Mouse (Mus musculus) embryonic facial prominence, embryonic 15.5 days (tissue): ENCODE measurements around the gene Ncam2. TPM values are rescaled to one million over a fixed set of nuclear protein-coding genes. Genes with fewer than 3 reads are reported as not detected.

Source experiments
- ATAC-seq: fragments of 200-750 bp; cut with Nextera tagmentation; 2 replicates; pipeline ENCODE4 v1.8.0; 2017; ENCODE audit warnings: low read depth, moderate TSS enrichment; ENCODE audit not compliant: insufficient number of reproducible peaks, low FRiP score, low TSS enrichment
- H3K27ac ChIP-seq: fragments of 300-500 bp; sonication (generic); replicated peaks from 2 replicates; pipeline ENCODE4 v1.5.1; 2015; ENCODE audit warnings: mild to moderate bottlenecking, inconsistent platforms
- H3K27me3 ChIP-seq: fragments of 300-500 bp; sonication (generic); 2 replicates; pipeline ENCODE4 v1.6.1; 2015; ENCODE audit warnings: inconsistent platforms
- H3K36me3 ChIP-seq: fragments of 300-500 bp; sonication (generic); 2 replicates; pipeline ENCODE4 v1.6.1; 2015; ENCODE audit warnings: mild to moderate bottlenecking, inconsistent platforms
- H3K4me1 ChIP-seq: fragments of 300-500 bp; sonication (generic); 2 replicates; pipeline ENCODE4 v1.6.1; 2015; ENCODE audit warnings: inconsistent platforms
- H3K4me2 ChIP-seq: fragments of 300-500 bp; sonication (generic); replicated peaks from 2 replicates; pipeline ENCODE4 v1.6.1; 2015; ENCODE audit warnings: mild to moderate bottlenecking, inconsistent platforms
- H3K4me3 ChIP-seq: fragments of 300-500 bp; sonication (generic); replicated peaks from 2 replicates; pipeline ENCODE4 v1.5.1; 2015; ENCODE audit warnings: mild to moderate bottlenecking, inconsistent platforms
- H3K9ac ChIP-seq: fragments of 300-500 bp; sonication (generic); 2 replicates; pipeline ENCODE4 v1.6.1; 2015; ENCODE audit warnings: inconsistent platforms
- H3K9me3 ChIP-seq: fragments of 300-500 bp; sonication (generic); replicated peaks from 2 replicates; pipeline ENCODE4 v1.6.1; 2016; ENCODE audit warnings: inconsistent platforms
- WGBS: fragments of 180-500 bp; shearing (Covaris S2); methylation state at CpG from one replicate; pipeline ENCODE4 v1.1.7; 2015; 5-methylcytosine and 5-hydroxymethylcytosine counted together
- polyA plus RNA-seq: library from polyadenylated mRNA; unstranded; fragments of >200 nt; fragmentation: Nextera tagmentation; extraction: Ambion mirVana; gene quantifications from 2 replicates; pipeline ENCODE4 v1.2.1, GENCODE M21; 2015

Gene Ncam2
- polyA plus RNA-seq, 1 experiment from 2014 or later: 3.4 TPM

DNA sequence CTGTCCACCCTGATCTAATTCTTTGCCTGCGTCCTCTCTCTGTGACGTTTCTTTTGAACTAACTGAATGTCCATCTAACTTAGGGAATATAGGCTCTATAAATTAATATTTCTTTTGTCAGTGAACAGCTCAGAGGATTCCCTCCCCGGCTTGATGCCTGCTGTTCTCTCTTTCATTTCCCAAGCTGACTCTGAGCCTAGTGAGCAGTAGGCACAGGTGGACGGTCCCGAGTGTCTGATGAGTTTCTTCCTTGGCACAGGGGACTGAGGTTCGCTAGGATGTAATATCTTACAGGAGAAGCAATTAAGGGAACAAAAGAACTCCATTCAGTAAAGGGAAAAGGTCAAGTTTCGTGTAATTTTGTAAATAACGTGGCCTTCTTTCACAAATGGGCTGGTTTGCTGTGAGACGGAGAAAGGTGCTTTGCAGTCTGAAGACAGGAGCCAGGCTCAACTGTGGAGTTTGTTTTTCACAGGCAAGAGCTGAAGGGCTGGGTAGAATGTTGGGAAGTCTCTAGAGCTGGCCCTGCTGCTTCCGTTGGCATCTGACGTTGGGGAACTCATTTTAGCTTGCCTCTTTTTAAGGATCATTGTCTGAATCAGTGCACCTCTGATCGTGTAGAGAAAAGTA is 4.0 kb downstream of the Ncam2 start:
- ATAC-seq: no peak
- no peak overlapping the region for H3K4me3 ChIP-seq
- H3K27ac ChIP-seq: no peak overlapping the region
- WGBS: 50% methylated on average over 12 of the region's 12 CpGs
- H3K36me3 ChIP-seq: no peaks in the 10 kb centered on the region
- H3K9ac ChIP-seq: no peak overlapping the region
- no peaks in the 10 kb centered on the region for H3K9me3 ChIP-seq
- H3K27me3 ChIP-seq: no peaks in the 10 kb centered on the region
- H3K4me1 ChIP-seq: peaks cover 4% of the 10 kb centered on the region; the same call in 1 of the 2 replicates
- no peak overlapping the region for H3K4me2 ChIP-seq

DNA sequence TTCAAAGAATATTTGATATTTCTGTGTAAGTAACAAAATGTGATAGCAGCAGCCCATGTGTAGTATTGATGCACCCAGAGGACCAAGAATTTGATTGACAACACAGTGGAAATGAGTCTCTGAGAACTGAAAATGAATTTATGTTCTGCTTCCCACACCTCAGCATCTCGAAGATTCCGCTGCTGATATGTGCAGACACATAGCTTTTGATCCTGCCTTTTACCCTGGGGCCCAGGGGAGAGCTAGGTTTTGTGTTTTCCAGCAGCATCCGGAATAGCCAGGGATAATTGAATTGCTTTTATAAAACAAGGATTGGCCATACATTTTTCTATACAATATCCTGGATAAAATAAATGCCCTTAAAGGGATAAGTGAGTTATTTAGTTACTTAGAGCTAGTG is 20.7 kb downstream of the Ncam2 start:
- no peak for ATAC-seq
- H3K27ac ChIP-seq: no peak overlapping the region
- H3K9ac ChIP-seq: no peak overlapping the region
- H3K9me3 ChIP-seq: no peaks in the 10 kb centered on the region
- WGBS: 57% methylated on average over 3 of the region's 3 CpGs
- no peaks in the 10 kb centered on the region for H3K36me3 ChIP-seq
- no peaks in the 10 kb centered on the region for H3K4me1 ChIP-seq
- no peak overlapping the region for H3K4me2 ChIP-seq
- H3K4me3 ChIP-seq: no peak overlapping the region
- no peaks in the 10 kb centered on the region for H3K27me3 ChIP-seq

DNA sequence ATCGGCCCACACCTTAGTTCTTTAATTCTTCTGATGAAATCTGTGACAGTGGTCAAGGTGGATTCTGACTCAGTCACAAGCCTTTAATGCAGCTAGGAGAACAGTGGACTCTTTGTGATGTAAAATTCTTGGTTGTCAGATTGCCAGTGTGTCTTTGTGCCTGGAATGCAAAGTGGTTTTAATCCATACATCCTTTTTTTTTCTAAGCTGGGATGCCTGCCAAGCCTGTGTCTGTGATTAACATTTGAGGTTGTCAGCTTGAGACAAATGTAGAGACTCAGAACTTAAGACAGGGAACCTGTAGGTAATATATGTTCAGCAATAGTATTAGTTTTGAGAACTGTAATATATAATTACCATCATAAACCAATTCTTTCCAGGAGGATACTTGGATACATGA is 23.3 kb downstream of the Ncam2 start:
- Histone ChIP-seq H3K4me3 (no peak overlapping the region), H3K4me1 (no peaks in the 10 kb centered on the region), H3K9ac (no peak overlapping the region), H3K4me2 (no peak overlapping the region), H3K36me3 (no peaks in the 10 kb centered on the region), H3K27ac (no peak overlapping the region), H3K27me3 (no peaks in the 10 kb centered on the region), H3K9me3 (no peaks in the 10 kb centered on the region)
- ATAC-seq: no peak
- WGBS: 30% methylated on average over 1 of the region's 1 CpGs

DNA sequence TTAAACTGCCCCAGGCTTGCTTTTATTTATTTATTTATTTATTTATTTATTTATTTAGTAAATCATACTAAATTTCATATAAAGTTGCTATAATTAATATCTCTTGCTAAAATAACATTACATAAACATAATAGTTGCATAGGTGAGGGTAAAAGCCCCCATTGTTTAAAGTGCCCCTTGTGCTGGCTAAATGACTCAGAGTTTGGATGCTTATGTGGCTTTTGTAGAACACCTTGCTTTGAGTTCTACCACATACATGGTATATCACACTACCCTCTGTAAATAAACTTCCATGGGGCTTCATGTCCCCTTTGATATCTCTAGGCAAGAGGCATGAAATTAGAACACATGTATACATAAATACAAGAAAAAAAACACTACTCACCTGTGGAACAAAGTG is 23.8 kb downstream of the Ncam2 start:
- Histone ChIP-seq H3K36me3 (no peaks in the 10 kb centered on the region), H3K4me2 (no peak overlapping the region), H3K4me1 (no peaks in the 10 kb centered on the region), H3K27me3 (no peaks in the 10 kb centered on the region), H3K9ac (no peak overlapping the region), H3K9me3 (no peaks in the 10 kb centered on the region), H3K4me3 (no peak overlapping the region), H3K27ac (no peak overlapping the region)
- ATAC-seq: no peak

DNA sequence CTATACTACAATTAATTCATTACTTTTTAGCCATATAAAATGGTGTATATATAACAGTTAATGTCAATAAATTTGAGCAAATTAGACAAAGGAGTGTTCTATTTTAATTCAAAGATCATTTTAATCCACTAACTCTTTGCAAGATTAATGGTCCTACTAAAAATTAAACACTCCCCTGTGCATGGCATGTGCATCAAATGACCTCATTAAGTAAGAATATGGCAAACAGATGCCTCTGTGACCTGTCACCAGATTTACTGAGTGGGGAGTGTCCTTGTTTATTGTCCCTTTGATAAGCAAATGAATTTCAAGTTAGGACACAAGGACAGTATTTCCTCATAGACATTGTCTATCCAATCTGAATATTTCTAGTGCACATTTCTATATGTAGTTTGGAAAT is 54.4 kb downstream of the Ncam2 start:
- no peak overlapping the region for H3K4me2 ChIP-seq
- no peaks in the 10 kb centered on the region for H3K9me3 ChIP-seq
- H3K27me3 ChIP-seq: no peaks in the 10 kb centered on the region
- H3K36me3 ChIP-seq: no peaks in the 10 kb centered on the region
- no peak overlapping the region for H3K27ac ChIP-seq
- ATAC-seq: no peak
- H3K4me3 ChIP-seq: no peak overlapping the region
- no peaks in the 10 kb centered on the region for H3K4me1 ChIP-seq
- no peak overlapping the region for H3K9ac ChIP-seq

DNA sequence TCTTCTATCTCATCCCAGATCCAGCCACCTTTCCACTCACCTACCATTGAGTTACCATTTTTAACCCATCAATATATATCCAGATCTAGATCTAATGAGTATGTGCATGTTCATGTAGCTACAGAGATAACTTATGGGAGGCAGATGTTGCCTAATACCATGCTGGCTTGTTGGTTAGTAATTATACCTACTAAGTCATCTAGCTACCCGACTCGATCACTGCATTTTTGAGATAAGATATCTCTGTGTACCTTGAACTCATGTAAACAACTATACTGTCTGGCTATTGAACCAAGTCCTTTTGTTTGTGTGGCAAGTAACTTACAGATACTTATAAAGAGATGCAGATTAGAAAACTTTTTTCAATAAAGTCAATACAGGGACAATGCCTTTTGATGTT is 59.9 kb downstream of the Ncam2 start:
- WGBS: 83% methylated on average over 2 of the region's 2 CpGs
- no peak overlapping the region for H3K4me2 ChIP-seq
- H3K4me1 ChIP-seq: no peaks in the 10 kb centered on the region
- H3K9me3 ChIP-seq: no peaks in the 10 kb centered on the region
- no peaks in the 10 kb centered on the region for H3K36me3 ChIP-seq
- H3K9ac ChIP-seq: no peak overlapping the region
- no peak overlapping the region for H3K4me3 ChIP-seq
- H3K27ac ChIP-seq: no peak overlapping the region
- no peak for ATAC-seq
- H3K27me3 ChIP-seq: no peaks in the 10 kb centered on the region

DNA sequence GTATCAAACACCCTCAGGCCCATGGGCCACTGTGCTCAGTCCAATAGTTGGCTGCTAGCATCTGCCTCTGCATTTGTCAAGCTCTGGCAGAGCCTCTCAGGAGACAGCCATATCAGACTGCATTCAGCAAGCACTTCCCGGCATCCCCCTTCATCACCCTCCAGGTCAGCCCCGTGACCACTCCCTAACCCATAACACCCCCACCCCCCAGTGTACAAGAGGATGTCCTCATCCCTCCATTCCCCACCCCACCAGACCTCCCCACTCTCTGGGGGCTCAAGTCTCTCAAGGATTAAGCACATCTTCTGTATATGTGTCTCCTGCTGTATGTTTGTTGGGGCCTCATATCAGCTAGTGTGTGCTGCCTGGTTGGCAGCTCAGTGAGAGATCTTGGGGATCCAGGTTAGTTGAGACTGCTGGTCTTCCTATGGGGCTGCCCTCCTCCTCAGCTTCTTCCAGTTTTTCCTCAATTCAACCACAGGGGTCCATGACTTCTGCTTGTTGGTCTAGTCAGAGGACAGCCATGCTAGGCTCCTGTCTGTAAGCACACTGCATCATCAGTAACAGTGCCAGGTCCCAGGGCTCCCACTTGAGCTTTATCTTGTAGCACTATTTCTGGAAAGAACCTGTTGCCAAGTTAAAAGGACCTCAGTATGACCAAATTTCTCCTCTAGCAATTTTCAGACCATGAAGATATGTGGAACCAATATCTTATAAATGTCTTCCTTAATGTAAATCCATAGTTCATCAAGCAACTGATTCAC is 73.3 kb downstream of the Ncam2 start:
- Histone ChIP-seq H3K27me3 (no peaks in the 10 kb centered on the region), H3K9me3 (no peaks in the 10 kb centered on the region), H3K27ac (no peak overlapping the region), H3K4me2 (no peak overlapping the region), H3K36me3 (no peaks in the 10 kb centered on the region), H3K4me1 (no peaks in the 10 kb centered on the region), H3K4me3 (no peak overlapping the region), H3K9ac (no peak overlapping the region)
- WGBS: 81% methylated on average over 2 of the region's 2 CpGs
- ATAC-seq: no peak

DNA sequence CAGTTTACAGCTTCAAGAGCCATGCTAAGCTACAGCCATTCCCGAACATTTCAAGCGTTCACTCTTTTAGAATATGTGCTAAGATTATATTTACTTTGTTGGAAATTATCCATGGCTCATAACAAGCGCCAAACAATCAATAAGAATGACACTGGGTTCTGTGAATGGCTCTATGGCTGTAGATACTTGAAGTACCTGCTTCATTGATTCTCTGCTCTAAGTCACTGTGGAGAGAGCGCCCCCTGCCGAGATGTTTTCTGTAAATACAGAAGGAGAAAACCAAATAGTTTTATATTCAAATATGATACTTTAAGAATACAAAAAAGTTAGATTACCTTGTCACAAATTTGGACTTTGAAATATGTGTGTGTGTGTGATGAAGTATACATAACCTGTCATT is 83.7 kb downstream of the Ncam2 start:
- no peaks in the 10 kb centered on the region for H3K4me1 ChIP-seq
- H3K9ac ChIP-seq: no peak overlapping the region
- no peak for ATAC-seq
- WGBS: 48% methylated on average over 5 of the region's 5 CpGs
- H3K9me3 ChIP-seq: no peaks in the 10 kb centered on the region
- no peak overlapping the region for H3K27ac ChIP-seq
- H3K4me2 ChIP-seq: no peak overlapping the region
- H3K36me3 ChIP-seq: no peaks in the 10 kb centered on the region
- no peaks in the 10 kb centered on the region for H3K27me3 ChIP-seq
- H3K4me3 ChIP-seq: no peak overlapping the region

DNA sequence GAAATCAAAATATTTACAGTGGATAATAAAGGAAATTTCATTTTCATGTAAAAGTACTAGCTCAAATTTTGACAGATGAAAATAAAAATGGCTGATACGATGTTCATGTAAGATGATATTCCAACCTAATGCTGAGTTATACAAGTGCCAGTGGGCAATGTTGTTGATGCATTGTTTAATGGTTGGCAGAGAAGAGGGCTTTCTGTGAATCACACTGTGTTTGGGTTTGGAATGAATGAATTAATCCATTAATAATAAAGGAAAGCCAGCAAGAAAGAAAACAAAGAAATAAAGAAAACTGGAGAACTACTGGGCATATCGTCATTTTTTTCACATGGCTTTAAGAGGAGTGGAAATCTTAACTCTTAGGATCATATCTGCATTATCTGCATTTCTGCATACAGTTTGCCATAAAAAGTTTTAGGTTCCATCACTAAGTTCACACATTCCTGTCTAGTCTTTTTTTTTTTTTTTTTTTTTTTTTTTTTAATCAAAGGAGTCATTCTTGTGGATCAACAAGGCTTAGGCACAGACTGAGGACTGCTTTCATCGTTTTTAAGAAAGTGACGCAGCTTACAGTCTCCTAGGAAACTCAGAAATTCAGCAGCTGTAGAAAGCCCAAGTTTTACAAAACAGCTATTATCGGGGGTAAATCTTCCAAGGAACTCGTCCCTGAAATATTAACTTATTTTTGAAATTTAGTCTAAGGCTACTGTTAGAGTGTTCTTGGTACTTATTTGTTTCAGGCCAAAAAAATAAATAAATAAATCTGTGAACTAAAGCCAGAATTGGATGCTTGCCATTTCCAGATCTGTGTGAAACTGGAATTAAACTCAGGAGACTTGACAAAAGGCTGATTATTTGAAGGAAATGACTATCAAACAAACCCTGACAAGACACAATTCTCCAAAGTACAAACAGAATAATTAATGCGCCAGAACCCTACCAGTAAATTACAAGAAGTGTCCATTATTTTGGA is 84.7 kb downstream of the Ncam2 start:
- H3K27me3 ChIP-seq: no peaks in the 10 kb centered on the region
- WGBS: 56% methylated on average over 7 of the region's 7 CpGs

DNA sequence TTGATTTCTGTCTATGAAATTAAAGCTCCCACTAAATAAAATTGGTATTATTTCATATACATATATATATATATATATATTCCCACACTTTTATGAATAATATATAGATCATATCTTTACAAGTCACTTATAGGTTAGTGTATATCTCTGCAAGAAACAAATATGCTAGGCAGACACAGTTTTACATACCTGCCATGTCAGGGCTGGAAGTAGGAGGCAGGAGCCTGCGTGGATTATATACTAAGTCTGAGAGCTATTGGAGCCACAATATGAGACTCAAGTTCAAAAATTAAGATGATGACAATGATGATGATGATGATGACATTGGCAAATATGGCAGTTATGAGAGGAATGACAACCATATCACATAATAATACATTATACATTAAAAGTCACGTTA is 85.4 kb downstream of the Ncam2 start:
- no peak overlapping the region for H3K4me2 ChIP-seq
- no peaks in the 10 kb centered on the region for H3K9me3 ChIP-seq
- H3K9ac ChIP-seq: no peak overlapping the region
- no peak for ATAC-seq
- no peaks in the 10 kb centered on the region for H3K4me1 ChIP-seq
- 84% methylated on average over 2 of the region's 2 CpGs for WGBS
- H3K4me3 ChIP-seq: no peak overlapping the region
- no peak overlapping the region for H3K27ac ChIP-seq
- H3K36me3 ChIP-seq: no peaks in the 10 kb centered on the region
- H3K27me3 ChIP-seq: no peaks in the 10 kb centered on the region

More for the DNA sequence above, 84.7 kb downstream of the Ncam2 start:
- Histone ChIP-seq H3K9ac (no peak overlapping the region), H3K4me1 (no peaks in the 10 kb centered on the region), H3K4me3 (no peak overlapping the region), H3K4me2 (no peak overlapping the region), H3K27ac (no peak overlapping the region), H3K9me3 (no peaks in the 10 kb centered on the region), H3K36me3 (no peaks in the 10 kb centered on the region)
- ATAC-seq: no peak

DNA sequence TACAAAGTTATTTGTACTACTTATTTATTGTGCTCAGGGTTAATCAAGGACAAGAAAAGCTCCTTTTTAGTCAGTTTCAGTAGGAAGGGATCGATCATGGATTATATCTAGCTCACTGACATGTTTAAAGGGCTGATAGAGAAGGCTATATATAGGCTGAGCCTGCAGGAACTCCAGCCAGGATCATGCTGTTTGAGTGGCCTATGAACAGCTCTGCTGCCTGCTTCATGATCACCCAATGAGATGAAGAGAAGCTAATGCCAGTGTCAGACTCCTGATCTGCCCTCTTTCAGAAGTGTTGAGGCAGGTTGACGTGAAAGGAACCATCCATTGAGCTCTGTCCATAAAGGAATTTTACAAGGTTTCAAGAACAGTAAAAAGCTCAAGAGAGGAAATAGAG is 103.3 kb downstream of the Ncam2 start:
- no peaks in the 10 kb centered on the region for H3K9me3 ChIP-seq
- H3K27ac ChIP-seq: no peak overlapping the region
- no peak overlapping the region for H3K4me3 ChIP-seq
- H3K4me1 ChIP-seq: no peaks in the 10 kb centered on the region
- no peaks in the 10 kb centered on the region for H3K27me3 ChIP-seq
- H3K9ac ChIP-seq: no peak overlapping the region
- ATAC-seq: no peak
- 71% methylated on average over 2 of the region's 2 CpGs for WGBS
- H3K36me3 ChIP-seq: no peaks in the 10 kb centered on the region
- no peak overlapping the region for H3K4me2 ChIP-seq
